Mouse (Mus musculus): ENCODE results near the gene Nmnat3. TPM values are rescaled to one million over a fixed set of nuclear protein-coding genes. Genes with fewer than 3 reads are reported as not detected.

The Nmnat3 gene
- polyA plus RNA-seq, 1 experiment from 2014 or later, result 10.0 TPM

- Histone ChIP-seq H3K4me1 (ENCODE audit: control insufficient read depth in 2 of 2, insufficient read depth in 2 of 2, low read length in 2 of 2) (peaks cover 29 to 31% of the 10 kb centered on the region in 2 experiments), H3K36me3 (ENCODE audit: control insufficient read depth, insufficient read depth, low read length) (0 out of 2 replicates have a peak, but pooled peaks cover 7% of the 10 kb centered on the region), H3K27me3 (ENCODE audit: control insufficient read depth, insufficient read depth, low read length) (no peaks in the 10 kb centered on the region), H3K9ac (ENCODE audit: low read length) (no peak overlapping the region), H3K4me2 (ENCODE audit: low read length) (0 out of 2 replicates have a peak overlapping the region, but pooled peaks have one; percentile 1), H3K27ac (replicated peaks in 1 of 2; ENCODE audit: control insufficient read depth in 1 of 2, insufficient read depth in 1 of 2, low read depth in 2 of 2, low read length in 2 of 2) (0 out of 4 replicates have a peak overlapping the region, but pooled peaks of 1 of the 2 experiments have one; percentile 86), H3K9me3 (ENCODE audit: control insufficient read depth, low read length) (no peaks in the 10 kb centered on the region), H3K4me3 (ENCODE audit: control insufficient read depth in 1 of 2, insufficient read depth in 1 of 2, low read depth in 1 of 2, low read length in 2 of 2) (no peak overlapping the region)
- ATAC-seq (ENCODE audit: insufficient number of reproducible peaks, insufficient read depth, low FRiP score, low read depth), result no peak
- whole genome bisulfite sequencing, result 66% methylated on average over 3 of the region's 3 CpGs
Measured at GRCm38 (mm10) chr9:98430528-98430927, 143.3 kb downstream of the Nmnat3 start.

DNA sequence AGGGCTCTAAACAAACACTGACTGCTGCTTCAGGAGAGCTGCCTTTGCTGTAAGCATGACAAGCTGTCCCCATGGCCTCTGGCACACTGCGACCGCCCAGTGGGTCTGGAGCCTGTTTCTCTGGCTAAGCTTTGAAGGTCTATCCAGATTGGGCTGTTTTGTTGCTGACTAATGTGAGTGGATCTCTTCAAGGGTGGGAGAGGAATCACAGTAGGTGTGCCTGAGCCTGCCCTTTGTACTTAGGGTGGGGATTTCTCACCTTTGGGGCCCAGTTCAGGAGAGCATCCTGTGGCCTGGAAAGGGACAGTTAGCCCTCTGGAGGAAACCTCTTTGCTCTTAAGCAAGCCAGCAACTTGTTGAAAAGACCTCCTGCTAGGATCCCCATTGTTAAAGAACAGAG is 145.8 kb downstream of the Nmnat3 start:
- no peaks in the 10 kb centered on the region for H3K27me3 ChIP-seq (ENCODE audit: control insufficient read depth, insufficient read depth, low read length)
- H3K4me2 ChIP-seq (ENCODE audit: low read length), result no peak overlapping the region
- no peak overlapping the region for H3K9ac ChIP-seq (ENCODE audit: low read length)
- H3K4me1 ChIP-seq (ENCODE audit: control insufficient read depth in 2 of 2, insufficient read depth in 2 of 2, low read length in 2 of 2), result peaks cover 24 to 26% of the 10 kb centered on the region in 2 experiments
- 0 out of 2 replicates have a peak, but pooled peaks cover 7% of the 10 kb centered on the region for H3K36me3 ChIP-seq (ENCODE audit: control insufficient read depth, insufficient read depth, low read length)
- ATAC-seq (ENCODE audit: insufficient number of reproducible peaks, insufficient read depth, low FRiP score, low read depth), result no peak
- WGBS, result 71% methylated on average over 2 of the region's 2 CpGs
- H3K27ac ChIP-seq (replicated peaks in 1 of 2; ENCODE audit: control insufficient read depth in 1 of 2, insufficient read depth in 1 of 2, low read depth in 2 of 2, low read length in 2 of 2), result no peak overlapping the region
- no peaks in the 10 kb centered on the region for H3K9me3 ChIP-seq (ENCODE audit: control insufficient read depth, low read length)
- H3K4me3 ChIP-seq (ENCODE audit: control insufficient read depth in 1 of 2, insufficient read depth in 1 of 2, low read depth in 1 of 2, low read length in 2 of 2), result no peak overlapping the region

GRCm38 (mm10) chr9:98433956-98434588 is 146.8 kb downstream of the Nmnat3 start:
- Histone ChIP-seq H3K4me2 (ENCODE audit: low read length) (no peak overlapping the region), H3K27ac (replicated peaks in 1 of 2; ENCODE audit: control insufficient read depth in 1 of 2, insufficient read depth in 1 of 2, low read depth in 2 of 2, low read length in 2 of 2) (peak overlapping the region in 1 of 2 experiments; percentile 37; a peak in 2 of 4 replicates), H3K4me3 (ENCODE audit: control insufficient read depth in 1 of 2, insufficient read depth in 1 of 2, low read depth in 1 of 2, low read length in 2 of 2) (no peak overlapping the region), H3K27me3 (ENCODE audit: control insufficient read depth, insufficient read depth, low read length) (no peaks in the 10 kb centered on the region), H3K9ac (ENCODE audit: low read length) (no peak overlapping the region), H3K9me3 (ENCODE audit: control insufficient read depth, low read length) (no peaks in the 10 kb centered on the region), H3K36me3 (ENCODE audit: control insufficient read depth, insufficient read depth, low read length) (peaks cover 14% of the 10 kb centered on the region; the same call in 1 of the 2 replicates), H3K4me1 (ENCODE audit: control insufficient read depth in 2 of 2, insufficient read depth in 2 of 2, low read length in 2 of 2) (peaks cover 16 to 20% of the 10 kb centered on the region in 2 experiments)
- WGBS, result 28% methylated on average over 4 of the region's 4 CpGs
- no peak for ATAC-seq (ENCODE audit: insufficient number of reproducible peaks, insufficient read depth, low FRiP score, low read depth)

- H3K27me3 ChIP-seq (ENCODE audit: control insufficient read depth, insufficient read depth, low read length), result no peaks in the 10 kb centered on the region
- ATAC-seq (ENCODE audit: insufficient number of reproducible peaks, insufficient read depth, low FRiP score, low read depth), result no peak
- H3K9me3 ChIP-seq (ENCODE audit: control insufficient read depth, low read length), result no peaks in the 10 kb centered on the region
- WGBS, result 57% methylated on average over 4 of the region's 4 CpGs
- peaks cover 13% of the 10 kb centered on the region; the same call in 1 of the 2 replicates for H3K36me3 ChIP-seq (ENCODE audit: control insufficient read depth, insufficient read depth, low read length)
- no peak overlapping the region for H3K4me3 ChIP-seq (ENCODE audit: control insufficient read depth in 1 of 2, insufficient read depth in 1 of 2, low read depth in 1 of 2, low read length in 2 of 2)
- H3K27ac ChIP-seq (replicated peaks in 1 of 2; ENCODE audit: control insufficient read depth in 1 of 2, insufficient read depth in 1 of 2, low read depth in 2 of 2, low read length in 2 of 2), result no peak overlapping the region
- H3K4me1 ChIP-seq (ENCODE audit: control insufficient read depth in 2 of 2, insufficient read depth in 2 of 2, low read length in 2 of 2), result peaks cover 2 to 4% of the 10 kb centered on the region in 2 experiments; a peak in 2 of 4 replicates
- no peak overlapping the region for H3K9ac ChIP-seq (ENCODE audit: low read length)
- H3K4me2 ChIP-seq (ENCODE audit: low read length), result no peak overlapping the region
Measured at GRCm38 (mm10) chr9:98437819-98438218, 150.6 kb downstream of the Nmnat3 start.

DNA sequence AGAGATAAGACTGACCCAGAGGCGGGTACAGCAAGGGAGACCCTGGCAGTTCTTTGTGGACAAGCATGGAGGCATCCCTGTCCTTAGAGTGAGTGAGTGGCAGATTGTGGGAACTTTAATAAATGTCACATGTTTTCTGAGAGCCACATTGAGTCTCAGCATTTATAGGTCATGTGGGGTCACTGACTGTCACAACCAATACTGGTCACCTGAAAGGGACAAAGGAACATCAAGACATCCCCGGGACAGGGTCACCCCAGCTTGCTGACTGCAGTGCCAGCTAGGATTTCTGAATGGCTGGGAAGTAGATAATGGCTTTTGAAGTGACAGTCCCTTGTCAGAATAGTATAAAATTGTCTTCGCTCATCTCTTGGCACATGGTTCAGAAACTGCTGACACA is 151.9 kb downstream of the Nmnat3 start:
- ATAC-seq (ENCODE audit: insufficient number of reproducible peaks, insufficient read depth, low FRiP score, low read depth), result no peak
- no peak overlapping the region for H3K9ac ChIP-seq (ENCODE audit: low read length)
- no peak overlapping the region for H3K4me3 ChIP-seq (ENCODE audit: control insufficient read depth in 1 of 2, insufficient read depth in 1 of 2, low read depth in 1 of 2, low read length in 2 of 2)
- no peaks in the 10 kb centered on the region; a peak in 1 of 4 replicates for H3K4me1 ChIP-seq (ENCODE audit: control insufficient read depth in 2 of 2, insufficient read depth in 2 of 2, low read length in 2 of 2)
- peaks cover 13% of the 10 kb centered on the region; the same call in 1 of the 2 replicates for H3K36me3 ChIP-seq (ENCODE audit: control insufficient read depth, insufficient read depth, low read length)
- no peak overlapping the region for H3K4me2 ChIP-seq (ENCODE audit: low read length)
- no peaks in the 10 kb centered on the region for H3K27me3 ChIP-seq (ENCODE audit: control insufficient read depth, insufficient read depth, low read length)
- WGBS, result 51% methylated on average over 3 of the region's 3 CpGs
- no peaks in the 10 kb centered on the region for H3K9me3 ChIP-seq (ENCODE audit: control insufficient read depth, low read length)
- H3K27ac ChIP-seq (replicated peaks in 1 of 2; ENCODE audit: control insufficient read depth in 1 of 2, insufficient read depth in 1 of 2, low read depth in 2 of 2, low read length in 2 of 2), result no peak overlapping the region

GRCm38 (mm10) chr9:98442638-98443037 is 155.4 kb downstream of the Nmnat3 start:
- no peak for ATAC-seq (ENCODE audit: insufficient number of reproducible peaks, insufficient read depth, low FRiP score, low read depth)
- Histone ChIP-seq H3K9me3 (ENCODE audit: control insufficient read depth, low read length) (no peaks in the 10 kb centered on the region), H3K36me3 (ENCODE audit: control insufficient read depth, insufficient read depth, low read length) (peaks cover 39% of the 10 kb centered on the region), H3K27ac (replicated peaks in 1 of 2; ENCODE audit: control insufficient read depth in 1 of 2, insufficient read depth in 1 of 2, low read depth in 2 of 2, low read length in 2 of 2) (no peak overlapping the region), H3K4me2 (ENCODE audit: low read length) (no peak overlapping the region), H3K4me3 (ENCODE audit: control insufficient read depth in 1 of 2, insufficient read depth in 1 of 2, low read depth in 1 of 2, low read length in 2 of 2) (no peak overlapping the region), H3K4me1 (ENCODE audit: control insufficient read depth in 2 of 2, insufficient read depth in 2 of 2, low read length in 2 of 2) (peaks cover 0 to 3% of the 10 kb centered on the region in 2 experiments; a peak in 2 of 4 replicates), H3K9ac (ENCODE audit: low read length) (no peak overlapping the region), H3K27me3 (ENCODE audit: control insufficient read depth, insufficient read depth, low read length) (no peaks in the 10 kb centered on the region)
- 43% methylated on average over 5 of the region's 5 CpGs for WGBS

- ATAC-seq (ENCODE audit: insufficient number of reproducible peaks, insufficient read depth, low FRiP score, low read depth), result no peak
- WGBS, result 69% methylated on average over 9 of the region's 9 CpGs
Measured at GRCm38 (mm10) chr9:98445359-98446149, 158.3 kb downstream of the Nmnat3 start.

More at GRCm38 (mm10) chr9:98445359-98446149, 158.3 kb downstream of the Nmnat3 start:
- peaks cover 0 to 3% of the 10 kb centered on the region in 2 experiments; a peak in 1 of 4 replicates for H3K4me1 ChIP-seq (ENCODE audit: control insufficient read depth in 2 of 2, insufficient read depth in 2 of 2, low read length in 2 of 2)
- no peak overlapping the region for H3K27ac ChIP-seq (replicated peaks in 1 of 2; ENCODE audit: control insufficient read depth in 1 of 2, insufficient read depth in 1 of 2, low read depth in 2 of 2, low read length in 2 of 2)
- no peaks in the 10 kb centered on the region for H3K27me3 ChIP-seq (ENCODE audit: control insufficient read depth, insufficient read depth, low read length)
- H3K36me3 ChIP-seq (ENCODE audit: control insufficient read depth, insufficient read depth, low read length), result peaks cover 26% of the 10 kb centered on the region
- no peak overlapping the region for H3K9ac ChIP-seq (ENCODE audit: low read length)
- no peaks in the 10 kb centered on the region for H3K9me3 ChIP-seq (ENCODE audit: control insufficient read depth, low read length)
- no peak overlapping the region for H3K4me2 ChIP-seq (ENCODE audit: low read length)
- H3K4me3 ChIP-seq (ENCODE audit: control insufficient read depth in 1 of 2, insufficient read depth in 1 of 2, low read depth in 1 of 2, low read length in 2 of 2), result no peak overlapping the region
